Mouse (Mus musculus) megakaryocyte progenitor cell, adult 5-6 weeks (primary cell): ENCODE data around the gene Gm16485. TPM values are rescaled to one million over a fixed set of nuclear protein-coding genes. Genes with fewer than 3 reads are reported as not detected.
A peak's percentile ranks its signal among the peaks of the same experiment; 100 is the strongest.

ENCODE experiments used
- ATAC-seq: replicated peaks from 2 replicates; pipeline ENCODE4 v1.8.0; 2016; ENCODE audit warnings: mild to moderate bottlenecking, moderate TSS enrichment, inconsistent platforms; ENCODE audit not compliant: poor library complexity
- total RNA-seq, 2 experiments: library from RNA; stranded (forward) in 1 of 2; stranded (reverse) in 1 of 2; fragments of 157-497, 149-512 nt in 1 of 2; fragments of 200-1000 nt in 1 of 2; gene quantifications; 2 replicates each; pipeline versions ENCODE4 v1.2.3 to v1.2.4; 2015 to 2017

The Gm16485 gene
- total RNA-seq (2015) (0.07 TPM in 1 of 2 replicates, not detected in the other), total RNA-seq (2017) (not detected in 2 replicates)

DNA sequence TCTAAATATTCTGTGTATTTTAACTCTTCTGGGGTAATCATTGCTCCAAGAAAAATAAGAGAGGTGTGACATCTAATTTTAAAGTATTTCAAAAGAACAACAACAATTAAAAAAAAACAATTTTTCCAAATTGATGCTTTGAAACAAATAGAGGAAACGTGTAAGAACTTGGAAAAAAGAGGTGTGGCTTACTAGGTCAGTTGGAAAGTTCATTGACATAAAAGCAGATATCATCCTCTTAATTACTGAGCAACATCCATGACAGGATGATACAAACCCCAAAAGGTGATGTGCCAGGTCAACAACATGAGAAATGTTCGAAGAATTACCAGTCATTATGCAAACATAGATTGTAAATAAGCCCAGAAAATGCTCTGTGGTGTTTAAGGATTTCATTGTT, at the start of gene Gm16485:
Gm16485 (plus strand) TSS at position 301 of the 400 bp plus-strand sequence.
- ATAC-seq = no peak

GRCm38 (mm10) chr9:8927561-8927960, 44.0 kb upstream of the Gm16485 start:
- no peak for ATAC-seq

DNA sequence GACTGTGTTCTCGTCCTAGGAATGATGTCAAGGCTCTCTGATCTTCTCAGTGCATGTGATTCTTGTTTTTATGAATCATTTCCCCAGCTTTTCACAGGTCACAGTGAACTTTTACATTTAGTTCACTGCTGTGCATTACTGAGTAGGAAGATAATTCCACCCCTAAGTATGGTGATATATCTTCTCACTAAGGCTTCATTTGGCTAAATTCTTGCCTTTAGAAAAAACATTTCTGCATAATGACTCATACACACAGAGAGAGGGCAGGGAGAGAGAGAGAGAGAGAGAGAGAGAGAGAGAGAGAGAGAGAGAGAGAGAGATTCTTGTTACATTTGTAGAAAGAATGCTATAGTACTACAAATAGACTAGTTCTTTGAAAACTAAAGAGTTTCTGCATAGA, 33.8 kb upstream of the Gm16485 start:
- ATAC-seq = no peak

DNA sequence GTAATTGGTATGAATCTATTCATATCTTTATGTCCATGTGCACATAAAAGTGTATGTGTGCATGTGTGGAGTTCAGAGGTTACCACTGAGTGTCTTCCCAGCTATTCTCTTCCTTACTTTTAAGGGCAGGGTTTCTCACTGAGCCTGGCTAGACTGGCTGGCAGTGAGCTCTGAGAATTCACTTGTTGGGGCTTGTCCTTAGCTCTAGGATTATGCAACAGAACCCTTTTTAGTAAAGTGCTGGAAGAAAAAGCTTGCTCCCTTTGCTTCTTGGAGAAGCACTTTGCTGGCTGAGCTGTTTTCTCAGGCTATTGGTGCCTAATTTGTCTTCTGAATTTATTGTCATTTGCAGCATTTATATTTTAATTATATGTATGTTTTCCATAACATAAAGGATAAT, 18.3 kb upstream of the Gm16485 start:
- ATAC-seq = no peak

DNA sequence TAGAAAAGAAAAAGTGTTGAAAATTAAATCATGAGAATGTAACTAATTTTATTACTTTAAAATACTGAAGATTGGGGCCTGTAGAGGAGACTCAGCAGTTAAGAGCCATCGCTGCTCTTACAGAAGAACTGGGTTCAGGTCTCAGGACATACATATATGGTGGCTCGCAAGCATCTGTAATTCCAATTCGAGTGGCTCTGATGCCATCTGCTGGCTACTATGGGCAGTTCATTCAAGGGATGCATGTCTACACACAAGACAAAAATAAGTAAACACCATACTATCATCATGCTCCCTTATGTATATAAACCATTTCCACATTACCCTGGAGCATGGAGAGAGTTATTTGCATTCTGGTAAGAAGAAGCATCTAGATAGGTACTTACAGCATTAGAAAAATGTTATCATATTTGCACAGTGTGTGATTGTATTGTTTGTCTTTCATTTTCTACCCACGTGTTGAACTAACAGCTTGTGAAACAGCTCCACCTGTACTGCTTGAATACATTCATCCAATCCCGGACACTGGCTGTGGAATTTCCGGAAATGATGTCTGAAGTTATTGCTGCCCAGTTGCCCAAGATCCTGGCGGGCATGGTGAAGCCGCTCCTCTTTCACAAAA, 7.0 kb upstream of the Gm16485 start:
- peak; percentile 93 for ATAC-seq

- ATAC-seq = no peak
Observed at GRCm38 (mm10) chr9:8970240-8970639, 1.4 kb upstream of the Gm16485 start.

GRCm38 (mm10) chr9:8977775-8978174, 6.2 kb downstream of the Gm16485 start:
- ATAC-seq = no peak

DNA sequence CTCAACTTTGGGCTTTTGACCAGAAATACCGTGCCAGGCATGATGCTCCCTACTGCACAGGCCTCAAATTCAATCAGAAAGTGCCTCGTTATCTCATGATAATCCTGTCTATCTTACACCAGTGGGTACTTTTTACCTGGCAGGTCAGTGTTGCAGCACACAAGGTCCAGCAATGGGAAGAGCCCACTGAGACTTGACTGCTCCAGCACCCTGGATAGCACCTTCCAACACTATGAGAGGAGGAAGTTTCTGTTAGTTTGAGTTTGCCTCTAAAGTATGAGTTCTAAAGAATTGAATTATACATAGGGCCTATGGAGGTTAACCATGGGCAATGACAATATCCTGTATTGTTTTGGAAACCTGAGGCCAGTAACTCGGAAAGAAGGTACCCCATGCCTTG, 10.7 kb downstream of the Gm16485 start:
- ATAC-seq = no peak

DNA sequence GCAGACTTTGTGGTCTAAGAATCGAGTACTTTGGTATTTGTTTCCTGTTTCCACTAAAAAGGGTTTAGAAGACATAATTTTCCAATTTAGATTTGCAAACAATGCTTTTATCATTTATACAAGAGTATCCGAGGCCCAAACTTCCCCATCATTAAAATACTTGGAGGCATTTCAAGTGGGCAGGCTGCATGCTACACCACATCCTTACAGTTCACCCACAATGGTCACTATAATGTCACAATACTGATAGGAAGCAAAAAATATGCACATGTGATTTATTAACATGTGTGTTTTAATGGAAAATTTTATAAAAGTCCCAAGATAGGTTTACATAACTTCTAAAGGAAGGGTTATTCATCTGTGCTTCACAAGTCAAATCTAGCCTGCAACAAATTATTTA, 24.9 kb downstream of the Gm16485 start:
- ATAC-seq = peak; percentile 82

- no peak for ATAC-seq
Observed at GRCm38 (mm10) chr9:9001170-9001569, 29.6 kb downstream of the Gm16485 start.

GRCm38 (mm10) chr9:9015108-9015507, 43.5 kb downstream of the Gm16485 start:
- no peak for ATAC-seq

Other genes starting within 250 kb of the Gm16485 start
- gene Pgr, start 72.0 kb upstream of the Gm16485 start, total RNA-seq (2015) = not detected in 2 replicates
- gene Pgr, start 72.0 kb upstream of the Gm16485 start, total RNA-seq (2017) = not detected in 2 replicates